Mouse (Mus musculus) frontal cortex, adult 2 months (tissue): ENCODE results near the gene Hcrtr1. TPM values are rescaled to one million over a fixed set of nuclear protein-coding genes. Genes with fewer than 3 reads are reported as not detected.

ENCODE experiments used
- DNase-seq, 2 experiments: peaks; one replicate each; pipeline ENCODE4 v3.0.0; 2022; ENCODE audit warnings: low spot score in 1 of 2; ENCODE audit errors: extremely low spot score in 1 of 2
- polyA plus RNA-seq: library from polyadenylated mRNA; depleted of rRNA; stranded (reverse); fragments of >200 nt; gene quantifications from 2 replicates; pipeline ENCODE4 v1.2.3, GENCODE M21; 2012; rRNA removed

Hcrtr1 gene
- 2.8 and 3.9 TPM in 2 replicates for polyA plus RNA-seq

GRCm38 (mm10) chr4:130139214-130139492 is at the start of gene Hcrtr1:
Hcrtr1 (minus strand) TSS chr4:130139359.
- no peak for DNase-seq

GRCm38 (mm10) chr4:130188806-130189297 is 49.7 kb upstream of the Hcrtr1 start:
- DNase-seq: peak; percentile 41 to 93

DNA sequence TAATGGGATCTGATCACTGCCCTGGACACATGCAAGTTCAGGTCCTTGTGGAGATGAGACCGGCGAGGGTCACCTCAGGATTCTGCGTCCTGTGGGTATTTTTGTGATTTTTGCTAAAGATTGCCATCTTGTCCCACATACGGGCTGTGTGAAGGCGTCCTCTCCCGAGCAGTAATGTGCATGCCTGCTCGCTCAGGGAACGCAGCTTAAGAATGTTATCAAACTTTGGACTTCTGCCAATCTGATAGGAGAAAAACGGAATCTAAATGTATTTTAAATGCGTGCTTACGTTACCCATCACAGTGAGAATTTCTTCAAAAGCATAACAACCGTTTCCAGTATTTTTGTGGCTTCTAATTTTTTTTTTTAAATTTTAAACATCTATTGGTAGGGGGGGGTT is 47.7 kb upstream of the Hcrtr1 start:
- peak in 1 of 2 experiments; percentile 16 for DNase-seq

DNA sequence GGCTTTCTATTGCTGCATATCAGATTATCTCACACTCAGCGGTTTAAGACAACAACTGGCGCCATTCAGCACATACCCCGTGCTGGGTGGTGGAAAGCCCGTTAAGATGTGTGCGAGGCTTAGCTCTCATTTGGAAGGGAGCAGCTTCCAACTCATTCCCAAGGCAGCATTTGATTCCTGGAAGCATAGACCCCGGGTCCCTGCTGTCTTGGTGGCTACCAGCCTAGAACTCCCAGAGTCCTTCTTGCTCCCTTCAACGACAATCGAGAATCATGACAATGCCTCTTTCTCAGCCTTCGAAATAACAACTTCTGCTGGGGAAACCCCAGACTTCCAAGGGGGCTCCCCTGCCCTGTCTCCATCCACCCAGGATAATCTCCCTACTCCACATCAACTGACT is 47.3 kb upstream of the Hcrtr1 start:
- no peak for DNase-seq

GRCm38 (mm10) chr4:130183879-130184278 is 44.7 kb upstream of the Hcrtr1 start:
- no peak for DNase-seq

- DNase-seq: no peak
These were observed 43.9 kb upstream of the Hcrtr1 start for GRCm38 (mm10) chr4:130183023-130183422.

DNA sequence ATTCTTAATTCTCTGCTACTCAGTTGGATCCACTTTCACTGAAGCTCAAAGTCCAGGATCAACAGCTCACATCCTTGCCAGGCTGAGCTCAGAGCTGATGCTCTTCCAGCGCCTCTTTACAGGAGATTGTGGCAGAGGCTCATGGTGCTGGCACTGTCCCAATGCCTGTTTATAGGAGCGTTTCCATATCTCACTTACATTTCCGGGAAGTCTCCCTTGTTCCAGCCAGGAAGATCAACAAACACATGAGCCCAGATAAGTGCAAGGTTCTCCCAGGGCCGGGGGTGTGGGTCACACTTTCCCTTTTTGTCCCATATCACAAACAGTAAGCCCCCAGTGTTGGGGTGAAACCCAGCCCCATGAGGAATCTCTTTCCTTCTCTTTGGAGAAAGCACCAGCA is 42.7 kb upstream of the Hcrtr1 start:
- no peak for DNase-seq

DNA sequence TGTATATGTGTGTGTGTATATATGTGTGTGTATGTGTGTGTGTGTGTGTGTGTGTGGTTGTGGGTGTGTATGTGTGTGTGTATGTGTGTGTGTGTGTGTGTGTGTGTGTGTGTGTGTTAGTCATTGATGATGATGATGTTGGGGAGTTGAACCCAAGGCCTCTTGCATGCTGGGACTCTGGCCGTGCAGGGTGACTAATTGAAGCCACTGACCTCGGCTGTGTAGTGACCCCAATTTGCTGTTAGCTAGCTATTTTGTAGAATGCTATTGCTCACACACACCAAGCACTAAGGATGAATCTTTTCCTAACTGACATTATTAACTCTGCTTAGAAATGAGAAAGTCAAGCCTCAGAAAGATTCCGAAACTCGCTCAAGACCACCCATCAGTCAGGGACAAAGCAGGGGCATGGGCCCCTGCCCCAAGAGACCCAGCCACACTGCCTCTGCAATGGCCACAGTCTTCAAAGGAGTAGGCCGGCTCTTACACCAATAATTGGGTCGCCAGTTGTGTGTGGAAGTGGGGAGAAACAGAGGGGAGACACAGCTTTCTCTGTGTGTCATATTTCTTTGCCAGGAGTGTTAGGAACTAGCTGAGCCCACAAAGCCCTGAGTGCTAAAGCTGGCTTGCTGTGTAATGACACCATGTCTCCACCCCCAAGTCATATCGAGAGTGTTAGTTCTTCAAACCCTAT is 41.9 kb upstream of the Hcrtr1 start:
- no peak for DNase-seq

DNA sequence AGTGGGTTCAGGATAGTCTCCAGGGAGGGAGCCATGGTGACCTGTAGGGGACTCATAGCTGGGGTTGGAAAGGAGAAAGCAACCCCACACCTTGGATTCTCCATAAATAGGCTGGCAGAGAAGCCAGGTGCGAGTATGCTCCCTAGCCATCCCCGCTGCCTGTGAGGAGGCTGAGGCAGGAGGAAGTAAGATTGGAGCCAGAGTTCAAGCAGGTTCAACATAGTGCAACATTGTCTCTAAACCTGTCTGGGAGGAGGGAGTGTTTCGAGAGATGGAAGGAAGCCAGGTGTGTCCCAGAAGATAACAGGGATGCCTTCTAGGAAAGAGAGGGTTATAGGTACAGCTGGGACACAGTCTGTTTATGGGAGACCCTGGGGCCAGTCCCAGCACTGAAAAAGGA is 40.7 kb upstream of the Hcrtr1 start:
- DNase-seq: no peak

- DNase-seq: no peak
These were observed 38.4 kb upstream of the Hcrtr1 start for GRCm38 (mm10) chr4:130177536-130177935.

DNA sequence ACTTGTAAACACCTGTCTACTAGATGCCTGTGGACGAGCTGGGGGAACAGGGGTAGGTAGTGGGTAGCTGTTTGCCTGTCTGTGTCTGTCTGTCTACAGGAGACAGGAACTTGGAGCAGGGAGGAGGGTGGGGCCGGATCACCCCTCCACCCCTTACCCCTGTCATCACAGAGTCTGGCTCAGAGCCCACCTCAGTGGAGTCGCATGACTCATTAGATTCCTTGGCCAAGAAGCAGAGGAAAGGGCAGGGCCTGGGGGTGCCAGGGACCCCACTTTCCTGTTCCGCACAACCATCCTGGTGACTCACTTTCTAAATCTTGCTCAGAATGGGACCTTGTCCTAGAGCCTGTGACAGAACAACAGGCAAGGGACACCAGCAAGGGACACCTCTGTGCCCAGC is 37.9 kb upstream of the Hcrtr1 start:
- no peak for DNase-seq

GRCm38 (mm10) chr4:130176156-130176720 is 37.1 kb upstream of the Hcrtr1 start:
- DNase-seq: no peak

DNA sequence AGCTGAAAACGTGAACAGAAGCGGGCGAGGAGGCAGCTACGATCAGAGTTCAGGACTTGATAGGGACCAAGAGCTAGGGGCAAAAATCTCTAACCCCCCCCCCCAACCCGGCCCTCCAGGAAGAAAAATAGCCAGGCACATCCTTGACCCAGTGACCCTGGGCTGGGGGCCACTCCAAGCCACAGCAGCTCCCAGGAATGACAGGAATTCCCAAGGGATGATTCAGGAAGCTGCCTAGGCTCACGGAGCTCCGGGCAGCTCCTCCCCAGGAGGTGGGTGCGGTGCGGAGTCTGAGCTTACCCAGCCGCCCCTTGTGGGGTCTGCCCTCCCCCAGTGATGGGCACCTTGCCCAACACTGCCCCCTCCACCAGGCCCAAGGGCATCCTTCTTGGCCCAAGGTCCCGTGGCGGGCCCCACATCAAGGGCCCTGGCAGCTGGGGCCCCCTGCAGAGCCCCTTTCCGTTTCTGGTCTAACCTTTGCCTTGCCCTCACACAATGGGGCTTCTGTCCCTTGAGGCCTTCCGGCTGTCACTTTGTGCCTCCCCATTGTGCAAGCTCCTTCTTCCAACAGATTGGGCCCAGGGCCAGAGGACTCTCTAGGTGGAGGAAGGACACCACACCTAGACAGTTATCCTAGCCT is 36.0 kb upstream of the Hcrtr1 start, which contains the start of gene Tinagl1:
TSS of gene Tinagl1 (minus strand) at position 51 of the 640 bp plus-strand sequence.
- no peak for DNase-seq

DNA sequence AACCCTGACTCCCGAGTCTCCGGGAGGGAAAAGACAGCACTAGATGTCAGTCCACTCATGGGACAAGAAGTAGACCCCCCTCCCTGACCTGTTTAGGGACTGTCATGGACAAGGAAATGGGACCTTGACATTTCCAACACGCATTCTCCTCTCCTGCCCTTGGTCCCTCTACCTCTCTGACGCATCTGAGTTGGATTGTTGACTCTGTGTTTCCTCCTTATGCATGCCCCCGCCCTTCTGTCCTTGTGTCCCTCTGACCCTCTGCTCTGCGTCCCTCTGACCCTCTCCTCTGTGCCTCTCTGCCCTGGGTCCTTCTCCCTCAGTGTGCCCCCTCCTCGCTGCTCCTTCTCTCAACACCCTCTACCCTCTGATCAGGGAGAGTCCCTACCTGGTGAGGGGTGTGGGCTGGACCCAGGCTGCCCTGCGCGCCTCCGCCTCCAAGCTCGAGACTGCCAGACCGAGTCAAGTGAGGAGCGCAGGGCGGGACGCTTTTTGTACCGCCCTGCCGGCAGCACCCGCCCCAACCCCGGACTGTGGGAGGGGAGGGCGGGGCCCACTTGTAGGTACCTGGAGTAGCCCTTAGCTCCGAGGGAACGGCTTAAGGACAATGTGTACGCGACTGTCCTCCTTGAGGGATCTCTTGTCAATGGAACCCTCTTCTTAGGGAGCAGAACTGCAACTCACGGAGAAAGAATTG is 35.3 kb upstream of the Hcrtr1 start:
- DNase-seq: no peak

DNA sequence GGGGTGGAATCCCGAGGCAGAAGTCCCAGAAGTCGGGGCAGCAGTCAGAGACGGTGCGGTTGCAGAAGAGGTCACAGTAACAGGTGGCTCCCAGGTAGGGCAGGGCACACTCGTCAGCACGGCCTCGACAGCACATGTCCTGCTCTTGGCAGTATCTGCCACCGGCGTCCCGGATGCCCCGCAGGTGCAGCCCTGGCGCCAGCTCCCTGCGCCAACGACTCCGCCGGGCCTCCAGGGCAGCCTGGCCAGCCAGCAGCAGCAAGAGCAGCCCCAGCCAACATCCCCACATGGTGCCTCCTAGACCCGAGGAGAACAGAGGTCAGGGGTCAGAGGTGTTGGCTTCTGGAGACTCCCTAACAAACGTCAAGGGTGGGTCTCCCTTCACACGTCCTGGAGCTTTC is 34.8 kb upstream of the Hcrtr1 start:
- no peak for DNase-seq

- DNase-seq: no peak
These were observed 34.1 kb upstream of the Hcrtr1 start for GRCm38 (mm10) chr4:130173060-130173822.

GRCm38 (mm10) chr4:130171951-130172765 is 33.0 kb upstream of the Hcrtr1 start:
- DNase-seq: no peak

GRCm38 (mm10) chr4:130170362-130170761 is 31.2 kb upstream of the Hcrtr1 start:
- DNase-seq: no peak

GRCm38 (mm10) chr4:130169411-130169971 is 30.3 kb upstream of the Hcrtr1 start:
- no peak for DNase-seq
